Mouse (Mus musculus): ENCODE measurements around the gene Mindy4b-ps. TPM values are rescaled to one million over a fixed set of nuclear protein-coding genes. Genes with fewer than 3 reads are reported as not detected.

Gene Mindy4b-ps
- polyA plus RNA-seq, 1 experiment from 2014 or later = not detected

- H3K36me3 ChIP-seq = no peaks in the 10 kb centered on the region
- peaks cover 6% of the 10 kb centered on the region; the same call in 1 of the 2 replicates for H3K4me1 ChIP-seq
- 51% methylated on average over 11 of the region's 11 CpGs for WGBS
- H3K9me3 ChIP-seq = no peaks in the 10 kb centered on the region
- H3K4me3 ChIP-seq = no peak overlapping the region
- H3K27ac ChIP-seq = no peak overlapping the region
- H3K27me3 ChIP-seq (ENCODE audit: insufficient read depth, poor library complexity, severe bottlenecking) = peaks cover 8% of the 10 kb centered on the region
- DNase-seq (ENCODE audit: low spot score) = no peak
Measured at GRCm38 (mm10) chr3:58810353-58810752, 11.8 kb downstream of the Mindy4b-ps start.

DNA sequence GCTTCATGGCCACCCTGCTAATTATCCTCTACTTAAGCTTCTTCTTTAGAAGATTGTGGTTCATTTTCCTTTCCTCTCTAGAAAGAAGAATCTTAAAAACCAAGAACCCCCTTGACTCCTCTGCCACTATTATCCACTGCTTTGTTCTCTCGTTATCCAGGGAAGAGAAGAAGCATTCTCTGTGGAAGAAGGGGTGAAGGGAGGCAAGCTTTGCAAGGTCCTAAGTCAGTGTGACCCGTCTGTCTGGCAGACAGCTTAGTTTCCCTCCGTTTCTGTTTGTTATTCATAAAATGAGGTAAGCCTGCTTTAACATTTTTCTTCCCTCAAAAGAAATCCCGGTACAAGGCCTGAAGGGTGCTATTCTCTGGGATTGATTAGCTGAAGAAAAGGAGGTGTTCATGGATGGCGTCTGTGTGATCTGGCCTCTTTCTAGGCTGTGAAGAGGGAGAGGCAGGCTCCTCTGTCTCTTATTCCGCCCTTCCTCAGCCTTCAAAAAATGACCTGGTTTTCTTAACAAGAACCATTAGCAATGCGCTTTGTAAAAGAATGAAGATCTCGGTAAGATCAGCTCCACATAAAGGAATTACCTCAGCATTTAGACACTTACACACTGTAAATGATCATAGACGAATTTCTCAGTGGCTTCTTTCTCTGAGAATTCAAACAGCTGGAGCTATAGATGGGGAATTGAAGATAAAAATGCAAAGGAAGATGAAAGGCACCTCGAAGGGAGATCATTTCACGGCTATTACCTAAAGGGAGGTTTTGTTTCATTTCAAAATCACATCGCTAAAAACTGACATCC, 12.8 kb downstream of the Mindy4b-ps start:
- 61% methylated on average over 12 of the region's 12 CpGs for WGBS
- H3K4me3 ChIP-seq = no peak overlapping the region
- no peaks in the 10 kb centered on the region for H3K36me3 ChIP-seq
- no peak for DNase-seq (ENCODE audit: low spot score)
- no peak overlapping the region for H3K27ac ChIP-seq
- H3K9me3 ChIP-seq = no peaks in the 10 kb centered on the region
- H3K27me3 ChIP-seq (ENCODE audit: insufficient read depth, poor library complexity, severe bottlenecking) = peaks cover 8% of the 10 kb centered on the region
- peaks cover 6% of the 10 kb centered on the region; the same call in 1 of the 2 replicates for H3K4me1 ChIP-seq

- WGBS = 95% methylated on average over 5 of the region's 5 CpGs
- no peak overlapping the region for H3K27ac ChIP-seq
- H3K9me3 ChIP-seq = no peaks in the 10 kb centered on the region
- peaks cover 8% of the 10 kb centered on the region for H3K27me3 ChIP-seq (ENCODE audit: insufficient read depth, poor library complexity, severe bottlenecking)
- no peak for DNase-seq (ENCODE audit: low spot score)
- H3K36me3 ChIP-seq = no peaks in the 10 kb centered on the region
- H3K4me3 ChIP-seq = no peak overlapping the region
- peaks cover 6% of the 10 kb centered on the region; the same call in 1 of the 2 replicates for H3K4me1 ChIP-seq
Measured at GRCm38 (mm10) chr3:58808636-58809035, 13.5 kb downstream of the Mindy4b-ps start.

DNA sequence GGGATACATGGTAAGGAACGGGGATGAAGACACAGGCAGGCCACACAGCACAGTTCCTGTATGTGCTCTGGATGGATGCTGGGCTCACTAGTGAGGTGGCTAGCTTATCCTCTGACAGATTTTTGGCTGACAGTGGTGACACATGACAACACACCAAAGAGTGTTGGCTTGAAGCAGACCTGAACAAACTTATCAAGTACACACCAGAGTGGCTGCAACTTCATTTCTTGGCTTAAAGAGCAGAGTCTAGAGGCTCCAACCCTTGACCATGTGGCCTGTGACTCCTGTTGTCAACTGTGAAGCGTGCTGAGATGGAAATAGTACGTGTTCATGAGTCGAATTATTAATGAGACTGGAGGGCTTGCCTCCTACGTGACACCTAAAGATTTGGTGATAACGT, 17.4 kb downstream of the Mindy4b-ps start:
- WGBS = 70% methylated on average over 6 of the region's 6 CpGs
- Histone ChIP-seq H3K4me1 (peaks cover 6% of the 10 kb centered on the region; the same call in 1 of the 2 replicates), H3K27ac (no peak overlapping the region), H3K36me3 (no peaks in the 10 kb centered on the region), H3K27me3 (ENCODE audit: insufficient read depth, poor library complexity, severe bottlenecking) (no peaks in the 10 kb centered on the region), H3K4me3 (no peak overlapping the region), H3K9me3 (no peaks in the 10 kb centered on the region)
- DNase-seq (ENCODE audit: low spot score) = no peak

DNA sequence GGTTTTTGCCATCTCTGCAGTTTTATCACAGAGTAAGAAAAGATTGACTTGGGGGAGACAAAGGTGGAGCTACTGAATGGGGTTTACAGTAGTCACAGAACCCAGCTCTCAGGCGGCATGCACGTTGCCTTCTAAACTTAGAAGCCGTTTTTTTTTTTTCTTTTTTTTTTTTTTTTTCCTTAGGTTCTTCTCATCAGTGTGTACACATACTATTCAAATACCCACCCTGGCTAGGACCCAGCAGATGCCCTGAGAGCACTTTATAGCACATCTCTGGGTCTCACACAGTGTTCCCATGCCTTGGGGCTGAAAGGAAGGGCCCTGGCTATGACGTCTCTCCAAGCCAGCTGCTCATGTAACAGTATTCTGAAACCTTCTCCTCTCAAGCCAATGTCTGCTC, 23.4 kb downstream of the Mindy4b-ps start:
- Histone ChIP-seq H3K9me3 (no peaks in the 10 kb centered on the region), H3K4me1 (peaks cover 6% of the 10 kb centered on the region; the same call in 1 of the 2 replicates), H3K36me3 (no peaks in the 10 kb centered on the region), H3K27me3 (ENCODE audit: insufficient read depth, poor library complexity, severe bottlenecking) (no peaks in the 10 kb centered on the region), H3K27ac (no peak overlapping the region), H3K4me3 (no peak overlapping the region)
- no peak for DNase-seq (ENCODE audit: low spot score)
- 82% methylated on average over 4 of the region's 4 CpGs for WGBS

GRCm38 (mm10) chr3:58798245-58798644, 23.9 kb downstream of the Mindy4b-ps start:
- H3K4me3 ChIP-seq = no peak overlapping the region
- no peaks in the 10 kb centered on the region for H3K9me3 ChIP-seq
- no peaks in the 10 kb centered on the region for H3K27me3 ChIP-seq (ENCODE audit: insufficient read depth, poor library complexity, severe bottlenecking)
- peak; percentile 5 for DNase-seq (ENCODE audit: low spot score)
- no peaks in the 10 kb centered on the region for H3K36me3 ChIP-seq
- peaks cover 6% of the 10 kb centered on the region; the same call in 1 of the 2 replicates for H3K4me1 ChIP-seq
- H3K27ac ChIP-seq = no peak overlapping the region
- WGBS = 86% methylated on average over 8 of the region's 8 CpGs

DNA sequence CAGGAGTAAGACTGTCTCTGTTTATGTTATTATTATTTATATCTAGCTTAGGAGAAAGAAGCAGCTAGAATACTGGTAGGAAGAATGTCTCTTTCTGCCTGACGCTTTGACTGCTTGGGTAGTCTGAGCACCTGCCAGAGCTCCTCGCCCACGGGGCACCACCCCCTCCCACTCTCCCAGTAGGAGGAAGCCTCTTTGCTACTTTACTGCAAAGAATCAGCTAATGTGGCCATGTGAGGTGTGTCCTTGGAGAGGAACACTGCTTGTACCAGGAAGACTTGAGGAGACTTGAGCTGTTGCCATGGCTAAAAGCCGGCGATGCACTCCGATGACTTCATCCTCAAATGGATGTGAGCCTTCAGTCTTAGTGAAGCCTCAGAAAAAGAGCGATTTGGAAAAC, 32.6 kb downstream of the Mindy4b-ps start:
- 69% methylated on average over 7 of the region's 7 CpGs for WGBS
- DNase-seq (ENCODE audit: low spot score) = no peak
- H3K9me3 ChIP-seq = no peaks in the 10 kb centered on the region
- H3K27ac ChIP-seq = no peak overlapping the region
- no peaks in the 10 kb centered on the region for H3K4me1 ChIP-seq
- no peak overlapping the region for H3K4me3 ChIP-seq
- H3K36me3 ChIP-seq = no peaks in the 10 kb centered on the region
- H3K27me3 ChIP-seq (ENCODE audit: insufficient read depth, poor library complexity, severe bottlenecking) = no peaks in the 10 kb centered on the region

- Histone ChIP-seq H3K27me3 (ENCODE audit: insufficient read depth, poor library complexity, severe bottlenecking) (peaks cover 1% of the 10 kb centered on the region; the same call in 1 of the 2 replicates), H3K9me3 (no peaks in the 10 kb centered on the region), H3K4me3 (no peak overlapping the region), H3K36me3 (no peaks in the 10 kb centered on the region), H3K27ac (no peak overlapping the region), H3K4me1 (no peaks in the 10 kb centered on the region)
- DNase-seq (ENCODE audit: low spot score) = no peak
- 54% methylated on average over 5 of the region's 5 CpGs for WGBS
Measured at GRCm38 (mm10) chr3:58789033-58789432, 33.1 kb downstream of the Mindy4b-ps start.

GRCm38 (mm10) chr3:58786470-58786869, 35.6 kb downstream of the Mindy4b-ps start:
- H3K4me1 ChIP-seq = no peaks in the 10 kb centered on the region
- no peak for DNase-seq (ENCODE audit: low spot score)
- peaks cover 6% of the 10 kb centered on the region; the same call in 1 of the 2 replicates for H3K27me3 ChIP-seq (ENCODE audit: insufficient read depth, poor library complexity, severe bottlenecking)
- H3K9me3 ChIP-seq = no peaks in the 10 kb centered on the region
- no peak overlapping the region for H3K4me3 ChIP-seq
- H3K36me3 ChIP-seq = no peaks in the 10 kb centered on the region
- 64% methylated on average over 4 of the region's 4 CpGs for WGBS
- H3K27ac ChIP-seq = no peak overlapping the region

DNA sequence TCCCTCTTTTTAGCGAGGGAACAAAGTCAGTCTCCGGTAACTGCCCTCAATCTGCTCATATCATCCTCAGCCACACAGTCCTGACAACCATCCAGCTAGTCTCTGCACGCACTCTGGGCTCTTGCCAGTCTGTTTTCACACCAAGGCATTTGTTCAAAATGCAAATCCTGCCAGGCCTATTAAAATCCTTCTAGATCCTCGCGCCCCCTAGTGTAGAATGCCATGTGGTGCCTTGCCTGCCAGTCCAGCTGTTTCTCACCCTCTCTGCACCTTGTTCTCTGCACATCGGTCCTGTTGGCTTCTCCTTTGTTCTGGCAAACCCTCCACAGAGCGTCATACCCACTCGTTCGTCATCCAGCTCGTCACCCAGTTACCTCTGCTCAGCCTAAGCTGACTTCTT, 36.2 kb downstream of the Mindy4b-ps start:
- no peak for DNase-seq (ENCODE audit: low spot score)
- Histone ChIP-seq H3K4me3 (no peak overlapping the region), H3K27ac (no peak overlapping the region), H3K36me3 (no peaks in the 10 kb centered on the region), H3K4me1 (no peaks in the 10 kb centered on the region), H3K9me3 (no peaks in the 10 kb centered on the region), H3K27me3 (ENCODE audit: insufficient read depth, poor library complexity, severe bottlenecking) (peaks cover 6% of the 10 kb centered on the region; the same call in 1 of the 2 replicates)
- 14% methylated on average over 10 of the region's 10 CpGs for WGBS

- 34% methylated on average over 8 of the region's 8 CpGs for WGBS
- Histone ChIP-seq H3K4me3 (no peak overlapping the region), H3K27ac (no peak overlapping the region), H3K4me1 (no peaks in the 10 kb centered on the region), H3K9me3 (no peaks in the 10 kb centered on the region), H3K27me3 (ENCODE audit: insufficient read depth, poor library complexity, severe bottlenecking) (peaks cover 6% of the 10 kb centered on the region; the same call in 1 of the 2 replicates), H3K36me3 (no peaks in the 10 kb centered on the region)
- no peak for DNase-seq (ENCODE audit: low spot score)
Measured at GRCm38 (mm10) chr3:58784219-58785092, 37.7 kb downstream of the Mindy4b-ps start.

DNA sequence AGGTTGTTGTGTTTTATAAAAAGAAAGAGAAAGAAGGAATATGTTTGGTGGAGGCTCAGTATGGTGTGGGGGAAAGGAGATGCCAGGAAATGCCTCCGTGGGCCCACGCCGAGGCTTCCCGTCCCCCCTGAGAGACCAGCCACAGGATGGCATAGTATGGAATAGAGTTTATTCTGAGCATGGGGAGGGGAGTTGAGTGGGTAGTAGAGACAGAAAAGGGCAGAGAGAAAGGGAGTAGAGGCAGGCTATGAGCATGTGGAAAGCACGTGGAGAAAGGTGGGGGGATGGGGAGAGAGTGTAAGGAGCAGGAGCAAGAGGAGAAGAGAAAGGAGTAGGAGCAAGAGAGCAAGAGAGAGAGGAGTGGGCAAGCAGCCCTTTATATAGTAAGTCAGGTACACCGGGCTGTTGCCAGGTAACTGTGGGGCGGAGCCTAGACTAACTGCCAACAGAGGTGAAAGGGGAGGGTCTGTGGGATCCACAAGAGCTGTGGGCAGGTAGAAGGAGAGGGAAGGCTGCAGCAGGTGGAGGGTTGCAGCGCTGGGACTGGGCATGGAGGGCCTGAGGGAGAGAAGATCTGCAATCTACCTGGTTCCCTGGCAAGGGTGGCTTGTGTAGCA, 38.4 kb downstream of the Mindy4b-ps start:
- no peaks in the 10 kb centered on the region for H3K9me3 ChIP-seq
- no peak overlapping the region for H3K4me3 ChIP-seq
- H3K27me3 ChIP-seq (ENCODE audit: insufficient read depth, poor library complexity, severe bottlenecking) = peaks cover 6% of the 10 kb centered on the region; the same call in 1 of the 2 replicates
- DNase-seq (ENCODE audit: low spot score) = no peak
- H3K4me1 ChIP-seq = no peaks in the 10 kb centered on the region
- H3K36me3 ChIP-seq = no peaks in the 10 kb centered on the region
- 51% methylated on average over 8 of the region's 8 CpGs for WGBS
- no peak overlapping the region for H3K27ac ChIP-seq

Data from heart, embryonic 10.5 days (tissue).